8 mouse cellular contexts compared by ENCODE assay signal in the genomic region with DNA sequence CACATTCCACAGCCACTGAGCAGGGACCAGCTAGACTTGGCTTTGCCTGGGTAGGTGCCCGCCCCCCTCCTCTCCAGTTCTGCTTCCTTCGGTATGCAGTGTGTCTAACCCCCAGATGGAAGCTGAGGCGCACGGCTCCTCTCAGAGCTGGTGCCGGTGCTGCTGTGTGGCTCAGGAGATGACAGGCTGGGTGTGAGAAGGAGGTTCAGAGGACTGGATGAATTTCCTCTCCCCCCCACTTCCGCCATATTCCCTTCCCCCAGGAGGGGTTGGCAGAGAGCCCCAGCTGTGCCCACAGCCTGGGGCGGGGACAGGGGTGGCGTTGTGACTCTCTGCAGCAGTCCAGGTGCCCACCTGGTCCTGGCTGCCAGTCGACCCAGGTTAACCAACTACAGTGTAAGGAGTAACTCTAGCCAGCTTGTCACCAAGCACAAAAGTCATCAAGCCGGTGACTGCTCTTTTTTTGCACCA.
DNase-seq lines count a peak whose midpoint lies in the region; ATAC-seq and TF ChIP-seq lines count a peak whose summit lies in the region.

No protein-coding gene starts in this region.

- TF ChIP-seq CTCF in forebrain, postnatal 0 days (IDR thresholded peaks at IDR 0.05; ENCODE audit: low read depth) = no peak

- DNase-seq in gastrocnemius, postnatal 25 days = peak; percentile 34
- DNase-seq in gastrocnemius, adult 18-20 months (ENCODE audit: low spot score) = no peak
- peak; percentile 85 for DNase-seq in CD4-positive helper T cell, adult 2 months (ENCODE audit: low read depth, low spot score)
- peak; percentile 78 for DNase-seq in forebrain, postnatal 0 days
- peak; percentile 19 to 31 for DNase-seq in lung, postnatal 4 days
- DNase-seq in gastrocnemius, postnatal 36 days = no peak
- no peak for DNase-seq in layer of hippocampus, postnatal 36 days

- no peaks in the 10 kb centered on the region for H3K36me3 ChIP-seq in forebrain, postnatal 0 days (ENCODE audit: insufficient read depth)

- peak overlapping the region; percentile 3; the same call in 1 of the 2 replicates for H3K4me3 ChIP-seq in forebrain, postnatal 0 days (ENCODE audit: low read depth, low read length)

- H3K27ac ChIP-seq in forebrain, postnatal 0 days (ENCODE audit: low read depth, low read length) = peak overlapping the region; percentile 83

- peak overlapping the region; percentile 50 for H3K4me2 ChIP-seq in forebrain, postnatal 0 days (ENCODE audit: low read depth)

- ATAC-seq in forebrain, postnatal 0 days = peak; percentile 60
- no peak for ATAC-seq in erythroid progenitor cell, adult 5-6 weeks (replicated peaks; ENCODE audit: low FRiP score, poor library complexity, severe bottlenecking)

- 19% methylated on average over 10 of the region's 10 CpGs for WGBS in forebrain, postnatal 0 days

- H3K27me3 ChIP-seq in forebrain, postnatal 0 days (ENCODE audit: insufficient read depth, low read length) = no peaks in the 10 kb centered on the region

- H3K9me3 ChIP-seq in forebrain, postnatal 0 days (ENCODE audit: low read length) = no peaks in the 10 kb centered on the region

- H3K9ac ChIP-seq in forebrain, postnatal 0 days = peak overlapping the region; percentile 45

- H3K4me1 ChIP-seq in forebrain, postnatal 0 days (ENCODE audit: insufficient read depth) = peaks cover 52% of the 10 kb centered on the region

- intact Hi-C loops in gastrocnemius, postnatal 36 days (cut with DNase I) = no loop called here

Comparison
In these comparisons a context has a peak if more than half of its experiments do, and no peak if none do; other contexts are left out.
1. DNase-seq: peak in gastrocnemius, postnatal 25 days (single experiment), CD4-positive helper T cell, adult 2 months (single experiment), forebrain, postnatal 0 days (single experiment) and lung, postnatal 4 days (2 of 2); none in gastrocnemius, adult 18-20 months (single experiment), gastrocnemius, postnatal 36 days (0 of 2) and layer of hippocampus, postnatal 36 days (0 of 2).